11 mouse cellular contexts compared by ENCODE assay signal in the genomic region with DNA sequence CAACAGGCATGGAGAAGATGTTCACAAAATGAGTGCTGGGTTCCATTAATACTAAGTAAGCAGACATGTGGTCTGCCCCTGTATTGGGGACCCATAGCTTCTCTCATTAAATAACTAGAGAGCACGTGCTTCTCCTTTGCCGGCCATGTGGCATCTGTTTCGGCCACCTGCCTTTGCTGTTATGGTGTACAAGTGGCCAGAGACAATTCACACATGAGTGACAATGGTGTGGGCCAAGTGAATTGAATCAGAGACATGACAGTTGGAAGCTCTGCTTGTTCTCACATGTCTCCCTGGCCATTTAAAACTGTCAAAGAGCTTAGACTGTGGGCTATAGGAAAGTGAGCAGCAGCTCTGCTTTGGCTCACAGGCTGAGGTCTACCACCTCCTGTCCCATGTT.
"Had no signal": no experiment of that assay in that cellular context is flagged by ENCODE, and none has a peak within 500 bp of the region (broad histone marks: within the 10 kb centered on the region; RNA-seq: fewer than 3 reads in every experiment).

No protein-coding gene starts in this region.

- DNase-seq: kidney, postnatal 14 days; kidney, postnatal 4 days; liver, embryonic 13.5 days; lung, adult 2 months; lung, postnatal 14 days; lung, postnatal 4 days; thymus, adult 18-20 months; thymus, postnatal 14 days; thymus, postnatal 4 days had no signal

- H3K9me3 ChIP-seq: liver, embryonic 13.5 days; midbrain, embryonic 12.5 days had no signal

- H3K4me3 ChIP-seq: liver, embryonic 13.5 days; midbrain, embryonic 12.5 days had no signal

- H3K27me3 ChIP-seq: liver, embryonic 13.5 days; midbrain, embryonic 12.5 days had no signal

- H3K4me1 ChIP-seq: liver, embryonic 13.5 days; midbrain, embryonic 12.5 days had no signal

- H3K4me2 ChIP-seq: liver, embryonic 13.5 days; midbrain, embryonic 12.5 days had no signal

- ATAC-seq: midbrain, embryonic 16.5 days had no signal

- H3K9ac ChIP-seq: liver, embryonic 13.5 days; midbrain, embryonic 12.5 days had no signal

- H3K36me3 ChIP-seq: liver, embryonic 13.5 days; midbrain, embryonic 12.5 days had no signal

- H3K27ac ChIP-seq: liver, embryonic 13.5 days; midbrain, embryonic 12.5 days had no signal
